Mouse (Mus musculus) brain, adult 2 months (tissue): ENCODE measurements around the gene Btk.
A peak's percentile ranks its signal among the peaks of the same experiment; 100 is the strongest.
"Not testable (repeated sequence)": the region's sequence is repeated elsewhere in the genome, so short reads cannot be mapped to it uniquely, and the experiment has no call there.

Experiments
- DNase-seq: peaks from one replicate; pipeline ENCODE4 v3.0.0; 2011; ENCODE audit warnings: low read depth, low spot score

The Btk gene

DNA sequence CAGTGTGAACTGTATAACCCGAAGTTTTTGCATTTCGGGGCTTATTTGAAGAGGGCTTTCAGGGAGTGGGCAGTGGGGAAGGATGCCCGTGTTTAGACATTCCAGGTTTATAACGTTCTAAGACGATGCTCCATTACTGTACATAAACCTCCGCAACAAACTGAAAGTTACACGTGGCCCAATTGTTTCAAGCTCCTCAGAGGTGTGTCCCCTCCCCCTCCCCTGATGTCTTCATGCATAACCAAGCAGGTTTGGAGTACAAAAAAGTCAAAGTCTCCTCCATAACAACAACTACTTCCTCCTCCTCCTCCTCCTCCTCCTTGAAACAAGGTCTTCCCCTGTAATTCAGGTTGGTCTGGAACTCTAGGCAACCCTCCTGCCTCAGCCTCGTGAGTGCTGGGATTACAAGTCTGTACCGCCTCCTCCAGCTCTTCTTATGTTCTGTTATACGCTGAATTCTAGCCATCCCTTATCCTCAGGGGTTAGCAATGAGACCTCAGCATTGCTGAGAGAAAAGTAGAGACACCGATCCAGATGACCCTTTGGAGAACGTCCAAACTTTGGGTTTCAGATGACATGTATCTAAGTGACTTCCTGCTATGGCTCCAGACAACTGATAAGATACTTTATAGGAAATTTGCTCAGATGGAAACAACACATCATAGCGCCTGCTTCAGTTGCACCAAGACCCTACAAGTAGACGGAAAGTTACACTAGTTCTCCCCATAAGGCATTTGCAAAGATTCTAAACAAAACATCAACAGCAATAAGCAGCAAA, 2.7 kb downstream of the Btk start:
- no peak for DNase-seq

DNA sequence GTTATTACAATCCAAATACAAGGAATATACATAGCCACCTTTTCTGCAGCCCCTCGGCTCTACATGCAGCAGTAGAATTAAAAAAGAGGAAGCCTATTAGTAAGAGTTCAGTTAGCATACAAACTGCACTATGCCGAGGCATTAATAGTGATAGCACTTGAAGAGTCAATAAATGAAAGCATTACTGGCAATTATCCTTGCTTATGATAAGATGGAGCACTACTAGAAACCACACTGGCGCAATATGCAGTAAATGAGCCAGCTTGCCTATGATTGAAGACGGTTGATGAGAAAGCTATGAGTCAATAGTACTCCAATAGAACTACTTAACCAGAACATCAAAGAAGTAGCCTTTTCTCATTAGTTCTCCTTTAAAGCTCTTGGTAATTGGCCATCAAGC, 5.5 kb downstream of the Btk start:
- DNase-seq, result no peak

DNA sequence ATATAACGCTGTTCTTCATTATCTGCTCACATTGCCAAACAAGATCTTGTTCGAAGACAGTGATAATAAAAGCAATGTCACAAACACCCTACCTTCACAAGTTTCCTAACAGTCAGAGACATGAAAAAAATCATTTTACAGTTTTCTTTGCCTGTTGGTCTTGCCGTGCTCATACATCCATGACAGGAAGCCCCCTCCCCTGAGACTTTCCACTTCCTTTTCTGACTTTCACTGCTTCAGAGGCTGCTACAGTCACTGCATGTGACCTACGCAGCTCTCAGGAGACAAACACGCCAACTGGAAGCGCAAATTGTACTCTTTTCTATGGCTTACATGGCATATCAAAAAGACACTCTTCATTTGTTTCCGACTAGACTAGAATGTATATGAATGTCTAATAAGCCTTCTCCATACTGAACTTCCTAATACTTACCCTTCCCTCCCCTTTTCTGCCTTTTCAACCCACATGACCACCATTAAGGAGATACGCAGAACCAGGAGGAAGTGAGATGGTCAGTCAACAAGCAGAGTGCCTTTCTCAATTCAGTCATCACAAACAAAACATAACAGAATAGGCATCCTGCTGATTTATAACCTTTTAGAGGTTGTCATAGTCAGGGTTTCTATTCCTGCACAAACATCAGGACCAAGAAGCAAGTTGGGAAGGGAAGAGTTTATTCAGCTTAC, 16.7 kb downstream of the Btk start:
- no peak for DNase-seq

DNA sequence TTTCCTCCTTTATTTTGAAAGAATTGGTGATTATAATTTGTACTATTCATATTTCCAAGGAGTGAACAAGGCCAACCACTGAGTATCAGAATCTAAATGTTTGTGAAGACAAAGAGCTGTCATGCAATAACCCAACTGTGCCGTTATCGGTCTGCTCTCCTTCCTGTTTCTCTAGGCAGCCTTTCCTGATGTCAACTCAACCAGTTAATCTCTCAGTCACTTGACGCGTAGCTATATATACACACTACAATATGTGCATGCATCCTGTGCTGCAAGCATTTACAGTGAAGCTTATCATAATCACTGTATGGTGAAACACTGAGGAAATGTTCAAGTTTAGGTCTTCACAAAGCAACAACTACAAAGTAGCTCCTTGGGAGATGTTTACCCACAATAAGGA, 19.0 kb downstream of the Btk start:
- DNase-seq, result no peak

DNA sequence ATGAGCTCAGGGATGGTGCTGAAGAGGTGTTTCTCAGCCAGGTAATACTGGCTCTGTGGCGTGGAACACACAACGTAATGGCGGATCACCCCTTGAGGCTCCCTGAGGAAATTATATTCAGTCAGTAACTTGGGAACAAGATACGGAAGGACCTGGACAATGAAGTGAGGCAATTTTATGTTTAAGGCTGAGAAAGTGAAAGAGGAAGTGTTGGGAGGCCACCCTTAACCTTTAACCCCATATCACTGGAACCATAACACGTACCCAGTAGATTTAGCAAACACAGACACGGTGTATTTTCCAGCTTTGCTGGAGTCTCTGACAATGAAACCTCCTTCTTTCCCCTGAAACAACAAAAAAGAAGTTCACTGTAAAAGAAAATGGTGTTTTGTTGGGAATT, 28.9 kb downstream of the Btk start:
- no peak for DNase-seq

DNA sequence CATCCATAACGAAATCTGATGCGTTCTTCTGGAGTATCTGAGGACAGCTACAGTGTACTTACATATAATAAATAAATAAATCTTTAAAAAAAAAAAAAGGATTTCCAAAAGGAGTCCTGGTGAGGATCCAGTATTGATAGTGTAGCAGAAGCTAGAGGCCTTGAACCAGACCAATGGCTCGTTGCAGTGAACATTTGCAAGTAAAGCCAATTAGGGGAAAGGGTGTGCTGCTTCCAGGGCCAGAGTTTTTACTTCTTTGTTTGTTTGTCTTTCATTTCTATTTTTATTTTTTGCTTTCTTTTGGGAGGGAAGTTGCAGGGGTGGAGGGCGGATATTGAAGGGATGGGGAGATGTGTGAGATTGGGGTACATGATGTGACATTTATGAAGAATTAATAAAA, 30.0 kb downstream of the Btk start:
- DNase-seq, result no peak

DNA sequence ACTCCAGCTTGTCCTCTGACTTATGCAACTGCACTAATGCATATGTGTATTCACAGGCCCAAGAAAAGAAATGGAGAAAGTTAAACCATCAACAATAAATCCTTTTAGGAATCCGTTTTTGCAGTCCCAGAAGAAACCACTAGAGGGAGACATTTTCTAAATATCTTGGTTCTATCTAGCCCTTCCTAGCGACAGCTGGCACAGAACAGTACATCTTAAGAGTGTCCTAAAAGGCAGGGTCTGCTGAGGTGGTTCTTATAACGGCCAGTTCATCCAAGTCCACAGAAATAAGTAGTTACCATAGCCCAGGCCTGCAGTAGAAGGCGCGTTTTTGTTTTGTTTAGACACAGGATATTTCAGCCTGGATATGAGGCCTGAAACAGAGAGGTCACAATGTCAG, 32.5 kb downstream of the Btk start:
- peak; percentile 64 for DNase-seq

DNA sequence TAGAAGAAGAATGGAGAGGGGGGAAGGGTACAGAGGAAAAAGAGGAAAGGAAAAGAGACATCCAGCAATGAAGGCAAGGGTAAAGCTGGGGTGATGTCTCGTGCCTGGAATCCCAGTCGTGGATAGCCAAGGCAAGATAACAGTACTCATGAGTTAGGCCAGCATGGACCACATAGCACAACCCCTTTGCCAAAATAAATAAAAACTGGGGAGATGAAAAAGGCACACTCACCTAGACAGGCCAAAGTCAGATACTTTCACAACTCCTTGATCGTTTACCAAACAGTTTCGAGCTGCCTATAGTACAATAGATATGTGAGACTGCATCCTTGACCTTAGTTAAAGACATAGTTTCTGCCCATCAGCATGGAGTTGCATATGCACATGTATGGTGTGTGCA, 36.0 kb downstream of the Btk start:
- no peak for DNase-seq

DNA sequence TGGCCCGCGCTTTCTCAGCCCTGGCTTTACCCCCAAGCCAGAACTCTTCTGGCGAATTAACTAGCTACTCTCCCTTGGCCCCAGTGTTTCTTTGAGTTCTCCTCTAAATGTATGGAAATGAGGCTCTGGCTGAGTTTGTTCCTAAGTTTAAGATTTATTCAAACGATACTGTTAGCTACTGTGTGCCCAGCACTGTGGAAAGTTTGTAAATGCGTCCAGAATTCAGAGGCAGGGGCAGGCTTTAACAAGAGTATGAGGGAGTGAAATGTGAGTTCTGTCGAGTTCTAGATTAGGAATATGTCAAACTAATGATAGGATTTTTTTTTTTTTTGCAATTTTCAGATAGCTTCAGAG, 41.4 kb downstream of the Btk start:
- no peak for DNase-seq

DNA sequence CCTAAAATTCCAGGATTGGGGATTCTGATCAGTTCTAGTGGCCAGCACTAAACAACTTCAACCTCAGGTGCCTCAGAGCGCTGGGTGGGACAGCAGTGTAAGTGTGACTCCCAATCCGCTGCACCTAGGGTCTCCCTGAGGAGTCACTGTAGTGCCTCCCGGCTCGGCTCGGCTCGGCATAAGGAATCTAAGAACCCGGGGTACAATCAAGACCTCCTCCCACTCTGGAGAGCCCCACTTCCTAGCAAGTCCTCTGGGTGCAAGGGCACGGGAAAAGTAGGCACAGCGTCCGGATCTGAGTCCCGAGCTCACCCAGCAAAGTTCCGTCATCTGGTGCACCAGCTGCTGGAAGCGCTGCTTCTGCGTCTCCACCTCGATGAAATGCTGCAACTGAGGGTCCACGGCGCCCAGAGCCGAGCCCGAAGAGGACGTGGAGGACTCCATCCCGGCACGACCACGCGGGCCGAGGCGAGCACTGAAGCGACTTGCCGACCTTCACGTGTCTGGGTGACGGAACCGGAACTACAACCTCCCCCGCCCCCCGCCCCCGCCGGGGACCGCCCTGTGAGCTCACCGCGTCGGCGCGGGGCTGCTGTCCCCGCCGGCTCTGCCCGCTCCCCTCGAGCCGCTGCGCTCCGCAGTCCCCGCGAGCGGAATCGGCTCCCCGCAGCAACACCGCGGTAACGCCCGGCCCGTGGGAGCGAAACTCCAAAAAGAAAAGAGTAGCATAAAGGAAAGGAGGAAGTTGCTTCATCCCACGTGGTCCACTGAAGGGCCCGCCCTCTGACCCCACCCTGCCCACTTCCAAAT, 42.0 kb downstream of the Btk start, which contains the start of gene Timm8a1:
Timm8a1 (minus strand) TSS at position 721 of the 810 bp plus-strand sequence.
- DNase-seq, result peak; percentile 54

DNA sequence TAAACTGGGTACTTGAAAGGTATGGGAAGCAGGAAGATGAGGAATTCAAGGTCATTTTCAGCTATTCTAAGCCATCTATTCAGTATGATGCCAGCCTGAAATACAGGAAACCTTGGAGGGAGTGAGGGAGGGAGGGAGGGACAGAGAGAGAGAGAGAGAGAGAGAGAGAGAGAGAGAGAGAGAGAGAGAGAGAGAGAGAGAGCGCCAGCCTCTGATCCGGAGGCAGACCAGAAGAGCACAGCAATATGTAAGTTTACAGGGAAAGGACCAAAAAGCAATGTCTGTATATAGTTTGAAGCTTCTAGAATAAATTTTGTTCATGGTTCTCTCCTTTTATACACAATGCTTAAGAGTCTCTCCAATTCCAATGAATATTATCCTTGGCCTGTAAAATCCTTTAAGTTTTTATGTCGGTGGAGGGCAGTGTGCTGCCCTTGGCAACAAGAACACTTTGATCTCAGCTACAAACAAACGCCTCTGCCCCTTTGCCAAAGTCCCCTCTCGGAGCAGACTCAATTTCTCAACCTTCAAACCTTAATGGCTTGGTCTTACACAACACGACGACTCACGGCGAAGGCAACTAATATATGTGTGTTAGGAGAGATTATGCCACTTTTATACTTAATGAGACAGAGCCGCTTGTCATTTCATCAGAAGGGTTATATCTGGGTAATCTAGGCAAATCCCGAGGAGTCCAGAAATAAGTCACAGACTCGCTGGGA, 42.8 kb downstream of the Btk start:
- DNase-seq, result peak; percentile 12

DNA sequence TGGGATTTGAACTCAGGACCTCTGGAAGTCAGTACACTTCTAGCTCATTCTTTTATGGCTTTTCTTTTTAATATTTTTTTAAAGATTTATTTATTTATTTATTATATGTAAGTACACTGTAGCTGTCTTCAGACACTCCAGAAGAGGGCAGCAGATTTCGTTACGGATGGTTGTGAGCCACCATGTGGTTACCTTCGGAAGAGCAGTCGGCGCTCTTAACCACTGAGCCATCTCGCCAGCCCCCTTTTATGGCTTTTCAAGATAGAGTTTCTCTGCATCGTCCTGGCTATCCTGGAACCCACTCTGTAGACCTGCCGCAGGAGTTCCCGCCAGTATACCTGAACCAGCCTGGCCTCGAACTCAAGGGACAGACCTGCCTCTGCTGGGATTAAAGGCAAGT, 43.6 kb downstream of the Btk start:
- not testable (repeated sequence) for DNase-seq

DNA sequence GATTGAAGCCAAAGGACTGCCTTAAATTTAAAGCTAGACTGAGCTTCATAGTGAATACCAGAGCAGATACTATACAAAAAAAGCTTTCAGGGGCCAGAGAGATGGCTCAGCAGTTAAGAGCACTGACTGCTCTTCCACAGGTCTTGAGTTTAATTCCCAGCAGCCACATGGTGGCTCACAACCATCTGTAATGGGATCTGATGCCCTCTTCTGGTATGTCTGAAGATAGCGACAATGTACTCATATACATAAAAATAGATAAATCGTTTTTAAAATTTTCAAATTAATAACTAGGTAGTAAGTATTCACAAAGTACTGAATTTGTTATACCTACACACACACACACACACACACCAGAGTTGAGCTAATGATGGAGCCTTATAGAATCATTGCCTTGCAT, 50.0 kb downstream of the Btk start:
- DNase-seq, result no peak

DNA sequence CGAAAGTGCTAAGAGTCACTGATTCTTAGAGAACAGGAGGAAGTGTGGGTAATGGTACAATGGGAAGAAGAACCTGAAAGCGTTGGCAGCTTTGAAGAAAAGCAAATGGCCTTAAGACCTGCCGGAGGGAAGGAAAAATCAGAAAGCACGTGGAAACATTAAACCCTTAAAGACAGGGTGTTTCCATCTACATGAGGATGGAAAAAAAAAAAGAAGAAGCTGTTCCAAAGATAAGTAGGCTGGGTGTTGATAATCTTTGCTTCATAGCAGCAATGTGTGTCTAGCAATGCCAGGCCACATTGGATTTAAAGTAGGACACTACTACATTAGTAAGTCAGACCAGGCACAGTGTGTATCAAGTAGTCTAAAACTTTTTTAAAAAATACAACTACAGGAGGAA, 58.1 kb downstream of the Btk start:
- no peak for DNase-seq

DNA sequence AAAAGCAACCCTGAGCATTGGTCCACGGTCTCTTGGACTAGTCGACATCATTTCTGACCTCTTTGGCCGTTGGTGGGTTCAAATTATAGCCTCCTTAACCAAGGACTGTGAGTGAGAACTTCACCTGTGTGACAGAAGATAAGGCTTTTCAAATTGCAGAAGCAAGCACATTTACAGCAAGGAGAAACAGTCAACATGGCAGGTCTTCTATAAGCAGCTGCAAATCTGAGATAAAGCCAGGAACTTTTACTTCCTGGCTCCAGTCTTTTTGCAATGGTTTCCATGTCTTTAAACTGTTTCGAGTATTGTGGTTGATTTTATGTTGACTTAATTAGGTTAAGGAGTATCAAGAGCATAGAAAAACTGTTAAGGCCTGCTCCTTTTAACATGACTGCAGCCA, 59.6 kb downstream of the Btk start:
- no peak for DNase-seq

DNA sequence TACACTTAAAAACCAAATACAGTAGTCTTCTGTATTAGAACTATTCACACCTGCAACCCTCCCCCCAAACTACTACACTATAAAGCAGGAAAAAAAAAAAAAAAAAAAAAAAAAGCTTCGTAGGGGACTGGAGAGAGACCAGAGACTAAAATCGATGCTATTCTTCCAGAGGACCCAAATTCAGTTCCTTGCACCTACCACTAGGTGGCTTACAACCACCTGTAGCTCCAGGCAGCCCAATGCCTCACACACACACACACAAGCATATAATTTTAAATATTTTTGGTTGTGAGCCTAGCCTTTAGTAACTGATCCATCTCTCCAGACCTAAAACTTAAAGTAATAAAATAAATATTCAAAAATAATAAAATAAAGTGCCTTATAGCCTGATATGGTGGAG, 73.9 kb downstream of the Btk start:
- peak; percentile 5 for DNase-seq

DNA sequence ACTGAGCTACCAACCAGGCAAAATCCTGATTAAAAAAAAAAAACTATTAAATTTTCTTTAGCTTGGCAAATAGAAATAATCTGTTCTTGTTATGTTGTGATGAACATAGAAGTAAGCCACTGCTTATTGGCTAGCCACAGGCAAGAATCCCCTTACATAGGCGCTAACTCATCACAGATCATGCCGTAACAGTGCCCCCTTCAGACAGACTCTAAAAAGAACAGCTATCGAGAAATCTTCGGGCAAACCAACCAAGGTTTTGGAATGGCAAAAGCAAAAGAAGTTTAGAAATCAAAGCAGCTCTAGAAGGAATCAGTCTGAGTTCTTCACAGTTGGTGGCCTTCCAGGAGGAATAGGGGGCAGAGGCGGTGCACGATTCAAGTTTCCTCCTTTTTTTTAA, 75.4 kb downstream of the Btk start:
- DNase-seq, result no peak

DNA sequence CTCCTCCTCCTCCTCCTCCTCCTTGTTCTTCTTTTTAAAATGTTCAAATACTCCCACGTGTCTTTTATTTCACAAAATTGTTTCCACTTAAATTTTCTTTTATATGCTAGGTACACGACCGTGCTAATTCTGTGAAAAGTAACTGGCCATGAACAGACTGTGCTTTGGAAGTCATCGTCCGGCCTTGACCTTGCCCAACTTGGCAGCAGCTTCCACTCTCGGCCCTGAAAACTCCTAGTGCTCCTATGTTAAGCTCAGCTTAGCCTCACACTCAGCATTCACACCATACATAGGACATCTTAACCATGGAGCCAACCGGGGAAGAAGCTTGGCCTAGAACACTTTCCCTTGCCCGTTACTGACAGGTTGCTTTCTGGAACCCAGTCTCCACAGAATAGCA, 82.7 kb downstream of the Btk start:
- no peak for DNase-seq
